Mouse (Mus musculus) stomach, postnatal 0 days (tissue): ENCODE results near the gene Sept8. TPM values are rescaled to one million over a fixed set of nuclear protein-coding genes. Genes with fewer than 3 reads are reported as not detected.
A peak's percentile ranks its signal among the peaks of the same experiment; 100 is the strongest.

Experiments used
- ATAC-seq: fragments of 200-750 bp; cut with Nextera tagmentation; 2 replicates; pipeline ENCODE4 v1.8.0; 2017; ENCODE audit not compliant: low FRiP score, low TSS enrichment
- DNase-seq: peaks from one replicate; pipeline ENCODE4 v3.0.0-alpha.2; 2016; ENCODE audit warnings: low spot score
- H3K27ac ChIP-seq: fragments of 300-500 bp; sonication (generic); replicated peaks from 2 replicates; pipeline ENCODE4 v1.5.1; 2014; ENCODE audit warnings: mild to moderate bottlenecking, control low read depth
- H3K27me3 ChIP-seq: fragments of 300-500 bp; sonication (generic); 2 replicates; pipeline ENCODE4 v1.6.1; 2014; ENCODE audit warnings: low read length; ENCODE audit not compliant: control insufficient read depth, insufficient read depth
- H3K36me3 ChIP-seq: fragments of 300-500 bp; sonication (generic); 2 replicates; pipeline ENCODE4 v1.6.1; 2014; ENCODE audit warnings: low read length, mixed read lengths; ENCODE audit not compliant: control insufficient read depth, insufficient read depth
- H3K4me1 ChIP-seq: fragments of 300-500 bp; sonication (generic); replicated peaks from 2 replicates; pipeline ENCODE4 v1.6.1; 2014; ENCODE audit warnings: antibody characterized with exemption; ENCODE audit not compliant: control insufficient read depth, insufficient read depth
- H3K4me2 ChIP-seq: fragments of 300-500 bp; sonication (generic); replicated peaks from 2 replicates; pipeline ENCODE4 v1.6.1; 2014; ENCODE audit warnings: low read depth, mild to moderate bottlenecking, control low read depth, moderate library complexity
- H3K4me3 ChIP-seq: fragments of 300-500 bp; sonication (generic); 2 replicates; pipeline ENCODE4 v1.5.1; 2014; ENCODE audit warnings: low read depth, low read length, control low read depth
- H3K9ac ChIP-seq: fragments of 300-500 bp; sonication (generic); 2 replicates; pipeline ENCODE4 v1.6.1; 2014; ENCODE audit warnings: mild to moderate bottlenecking, low read length, control low read depth, mixed read lengths
- H3K9me3 ChIP-seq: fragments of 300-500 bp; sonication (generic); 2 replicates; pipeline ENCODE4 v1.6.1; 2016; ENCODE audit warnings: low read length; ENCODE audit not compliant: control insufficient read depth
- CTCF ChIP-seq: IDR thresholded peaks from 2 replicates; pipeline ENCODE4 v1.5.1; 2016; ENCODE audit warnings: antibody characterized with exemption, low read depth, mild to moderate bottlenecking, moderate library complexity
- EP300 ChIP-seq: optimal IDR thresholded peaks from 2 replicates; pipeline ENCODE3; 2016; ENCODE audit warnings: antibody characterized with exemption
- WGBS: fragments of 180-500 bp; shearing (Covaris S2); extraction: QIAGEN DNeasy Blood & Tissue Kit; methylation state at CpG from one replicate; pipeline ENCODE4 v1.1.7; 2014; 5-methylcytosine and 5-hydroxymethylcytosine counted together
- polyA plus RNA-seq: library from polyadenylated mRNA; unstranded; fragments of >200 nt; fragmentation: Nextera tagmentation; extraction: Ambion mirVana; gene quantifications from 2 replicates; pipeline ENCODE4 v1.2.1, GENCODE M21; 2015

Gene Sept8
- polyA plus RNA-seq, 1 experiment from 2014 or later = 21.5 TPM

DNA sequence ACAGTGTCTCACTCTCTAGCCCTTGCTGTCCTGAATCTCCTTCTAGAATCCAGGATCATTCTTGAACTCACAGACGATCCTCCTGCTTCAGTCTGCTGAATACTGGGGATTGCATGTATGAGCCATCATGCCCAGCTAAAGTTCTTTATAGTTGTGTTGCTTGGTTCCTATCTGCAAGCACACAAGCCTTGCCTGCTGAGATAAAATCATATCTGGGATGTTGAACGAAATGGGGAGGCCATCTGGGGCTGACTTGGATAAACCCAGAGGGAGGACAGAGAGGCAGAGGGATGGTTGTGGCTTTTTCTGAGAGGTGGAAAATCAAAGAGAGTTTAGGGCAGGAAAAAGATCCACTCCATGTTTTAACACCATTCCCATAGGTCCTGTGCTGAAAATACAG lies 42.9 kb downstream of the Sept8 start:
- Histone ChIP-seq H3K4me3 (no peak overlapping the region), H3K4me2 (no peak overlapping the region), H3K27ac (no peak overlapping the region), H3K36me3 (no peaks in the 10 kb centered on the region), H3K9ac (no peak overlapping the region), H3K9me3 (no peaks in the 10 kb centered on the region; the same call in 1 of the 2 replicates), H3K27me3 (no peaks in the 10 kb centered on the region), H3K4me1 (no peaks in the 10 kb centered on the region; the same call in 1 of the 2 replicates)
- TF ChIP-seq CTCF (no peak), EP300 (no peak)
- WGBS = 70% methylated on average over 2 of the region's 2 CpGs
- no peak for ATAC-seq
- no peak for DNase-seq

DNA sequence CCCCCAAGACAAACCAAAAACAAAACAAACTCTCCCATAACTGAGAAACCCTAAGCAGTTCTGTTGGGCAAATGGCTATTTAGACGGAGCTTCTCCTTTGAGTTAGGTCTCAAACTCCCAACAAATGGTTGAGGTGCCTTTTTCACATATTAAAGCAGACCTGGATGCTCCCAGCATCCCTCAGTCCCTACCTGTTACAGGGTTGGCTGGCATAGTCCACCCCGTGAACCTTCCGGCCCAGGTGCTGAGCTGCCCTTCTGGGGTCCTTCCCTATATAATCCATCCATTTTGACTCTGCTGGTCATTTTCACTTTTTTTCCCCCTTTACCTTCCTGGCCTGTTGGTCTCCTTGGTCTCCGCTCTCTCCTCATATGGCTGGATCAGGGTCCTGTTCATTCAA lies 47.6 kb downstream of the Sept8 start:
- no peaks in the 10 kb centered on the region for H3K36me3 ChIP-seq
- no peaks in the 10 kb centered on the region for H3K27me3 ChIP-seq
- H3K9ac ChIP-seq = no peak overlapping the region
- peak overlapping the region; percentile 85 for H3K4me2 ChIP-seq
- DNase-seq (no peak), ATAC-seq (no peak)
- no peak overlapping the region for H3K4me3 ChIP-seq
- H3K4me1 ChIP-seq = no peaks in the 10 kb centered on the region; the same call in 1 of the 2 replicates
- H3K27ac ChIP-seq = no peak overlapping the region
- H3K9me3 ChIP-seq = no peaks in the 10 kb centered on the region; the same call in 1 of the 2 replicates
- WGBS = 86% methylated on average over 4 of the region's 4 CpGs
- TF ChIP-seq EP300 (no peak), CTCF (no peak)

DNA sequence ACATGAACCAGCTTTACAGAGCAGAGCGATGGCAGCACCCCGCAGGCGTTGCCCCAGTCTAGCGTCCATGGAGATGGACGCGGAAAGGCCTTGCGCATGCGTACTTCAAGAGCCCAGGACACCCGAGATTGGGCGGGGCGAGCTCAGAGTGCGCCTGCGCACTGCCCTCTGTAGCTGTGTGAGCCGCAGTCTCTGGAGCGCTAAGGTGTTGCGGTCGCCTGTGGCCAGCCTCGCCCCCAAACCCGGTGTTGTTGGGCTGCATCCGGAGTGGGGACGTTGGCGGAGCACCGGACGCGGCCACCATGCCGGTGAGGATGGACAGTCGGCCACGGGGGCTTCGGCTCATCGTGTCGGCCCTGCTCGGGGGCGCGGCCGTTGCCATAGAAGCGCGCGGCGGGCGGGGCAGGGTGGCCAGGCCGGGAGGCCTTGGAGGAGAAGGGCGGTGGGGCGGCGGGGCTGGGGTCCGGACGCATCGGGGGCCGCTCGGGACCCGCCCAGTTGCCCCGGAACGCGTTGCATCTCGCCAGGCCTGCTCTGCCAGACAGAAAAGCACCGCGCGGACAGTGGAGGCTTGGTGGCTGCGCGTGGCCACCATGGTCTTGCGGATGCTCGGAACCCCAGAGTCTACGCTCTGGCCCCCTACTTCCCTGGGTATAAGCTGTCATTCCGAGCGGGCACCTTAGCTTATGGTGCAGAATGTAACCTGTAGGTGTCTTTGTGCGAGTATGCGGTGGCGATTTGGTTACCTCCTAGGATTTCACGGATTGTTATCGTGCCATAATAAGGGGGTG lies 48.4 kb downstream of the Sept8 start, which contains the start of gene Kif3a:
Gene Kif3a, plus strand, starts transcription at position 156 of the 791 bp plus-strand sequence.
- no peaks in the 10 kb centered on the region for H3K36me3 ChIP-seq
- TF ChIP-seq EP300 (no peak), CTCF (no peak)
- ATAC-seq = peak; percentile 97
- peak within 1 kb of the TSS; percentile 85 for H3K4me2 ChIP-seq
- peak within 1 kb of the TSS; percentile 76 for H3K4me3 ChIP-seq
- H3K27ac ChIP-seq = no peak within 1 kb of the TSS; the same call in 1 of the 2 replicates
- no peaks in the 10 kb centered on the region; the same call in 1 of the 2 replicates for H3K4me1 ChIP-seq
- WGBS = under 1% methylated on average over 66 of the region's 69 CpGs
- peak within 1 kb of the TSS; percentile 81 for H3K9ac ChIP-seq
- no peaks in the 10 kb centered on the region for H3K27me3 ChIP-seq
- DNase-seq = peak; percentile 96
- H3K9me3 ChIP-seq = no peaks in the 10 kb centered on the region; the same call in 1 of the 2 replicates

DNA sequence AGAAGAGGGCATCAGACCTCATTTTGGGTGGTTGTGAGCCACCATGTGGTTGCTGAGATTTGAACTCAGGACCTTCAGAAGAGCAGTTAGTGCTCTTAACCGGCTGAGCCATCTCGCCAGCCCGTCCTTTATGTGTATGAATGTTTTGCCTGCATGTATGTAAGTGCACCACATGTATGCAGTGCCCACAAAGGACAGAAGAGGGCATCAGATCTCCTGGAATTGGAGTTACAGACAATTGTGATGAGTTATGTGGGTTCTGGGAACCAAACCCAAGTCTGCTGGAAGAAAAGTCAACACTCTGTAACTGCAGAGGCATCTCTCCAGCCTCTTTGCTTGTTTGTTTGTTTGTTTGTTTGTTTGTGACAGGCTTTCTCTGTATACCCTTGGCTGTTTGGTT lies 61.5 kb downstream of the Sept8 start:
- WGBS = 100% methylated on average over 3 of the region's 3 CpGs
- H3K36me3 ChIP-seq = peaks cover 17% of the 10 kb centered on the region

DNA sequence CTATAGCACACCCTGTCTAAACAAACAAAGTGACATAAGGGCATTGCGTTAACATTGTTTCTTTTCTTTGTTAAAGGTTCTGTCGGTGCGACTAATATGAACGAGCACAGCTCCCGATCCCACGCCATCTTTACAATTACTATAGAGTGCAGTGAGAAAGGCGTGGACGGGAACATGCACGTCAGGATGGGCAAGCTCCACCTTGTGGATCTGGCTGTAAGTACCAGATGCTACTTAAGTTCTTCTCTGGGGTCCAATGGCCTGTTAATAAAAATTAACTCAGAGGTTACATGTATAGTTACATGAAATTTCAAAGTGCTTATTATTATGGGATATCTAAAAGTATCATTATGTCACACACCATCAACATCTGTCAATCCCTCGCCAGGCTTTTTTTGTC lies 64.1 kb downstream of the Sept8 start:
- no peaks in the 10 kb centered on the region for H3K4me1 ChIP-seq
- peaks cover 17% of the 10 kb centered on the region for H3K36me3 ChIP-seq
- no peak for DNase-seq
- no peak overlapping the region for H3K9ac ChIP-seq
- no peak overlapping the region for H3K4me3 ChIP-seq
- 55% methylated on average over 10 of the region's 10 CpGs for WGBS
- H3K27me3 ChIP-seq = no peaks in the 10 kb centered on the region
- no peak overlapping the region for H3K4me2 ChIP-seq
- no peak for ATAC-seq
- no peaks in the 10 kb centered on the region for H3K9me3 ChIP-seq
- TF ChIP-seq CTCF (peak; percentile 62), EP300 (no peak)
- no peak overlapping the region for H3K27ac ChIP-seq

More for the DNA sequence above, 61.5 kb downstream of the Sept8 start:
- Histone ChIP-seq H3K4me3 (no peak overlapping the region), H3K27me3 (no peaks in the 10 kb centered on the region), H3K4me1 (no peaks in the 10 kb centered on the region), H3K9ac (no peak overlapping the region), H3K4me2 (no peak overlapping the region), H3K27ac (no peak overlapping the region), H3K9me3 (no peaks in the 10 kb centered on the region)
- DNase-seq (no peak), ATAC-seq (no peak)
- TF ChIP-seq EP300 (no peak), CTCF (peak; percentile 30; the same call in 1 of the 2 replicates)

DNA sequence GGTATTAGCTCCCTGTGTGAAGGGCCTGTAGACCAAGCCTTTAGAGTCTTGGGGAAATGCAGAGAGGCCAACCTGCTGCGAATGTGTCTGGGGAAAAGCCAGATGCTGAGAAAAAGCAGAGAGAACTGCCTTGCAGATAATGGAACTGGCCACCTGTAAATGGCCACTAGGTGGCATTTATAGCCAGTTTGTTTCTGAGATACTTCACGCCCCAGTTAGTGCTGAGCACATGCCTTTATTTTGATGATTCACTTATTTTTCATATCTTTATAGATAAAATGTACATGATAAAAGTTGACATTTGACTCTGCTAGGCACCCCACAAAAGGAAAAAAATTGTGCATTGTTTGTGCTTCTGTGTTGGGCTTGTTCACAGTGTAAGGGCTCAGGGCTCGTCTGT lies 65.8 kb downstream of the Sept8 start:
- Histone ChIP-seq H3K27ac (no peak overlapping the region), H3K4me2 (no peak overlapping the region), H3K9me3 (no peaks in the 10 kb centered on the region), H3K4me1 (no peaks in the 10 kb centered on the region), H3K36me3 (peaks cover 10% of the 10 kb centered on the region; the same call in 1 of the 2 replicates), H3K4me3 (no peak overlapping the region), H3K27me3 (no peaks in the 10 kb centered on the region), H3K9ac (no peak overlapping the region)
- TF ChIP-seq CTCF (peak; percentile 79), EP300 (no peak)
- 55% methylated on average over 3 of the region's 3 CpGs for WGBS
- ATAC-seq = no peak
- peak; percentile 23 for DNase-seq
